Mouse (Mus musculus) gastrocnemius, postnatal 36 days (tissue): ENCODE measurements around the gene Prr29. TPM values are rescaled to one million over a fixed set of nuclear protein-coding genes. Genes with fewer than 3 reads are reported as not detected.
"Not testable (repeated sequence)": the region's sequence is repeated elsewhere in the genome, so short reads cannot be mapped to it uniquely, and the experiment has no call there.

Source experiments
- DNase-seq, 2 experiments: peaks; one replicate each; pipeline ENCODE4 v3.0.0; 2022
- intact Hi-C: fragments of 180-260 bp; cut with DNase I; formaldehyde crosslinking; loops from one replicate; pipeline ENCODE4 v1.15.1; 2025
- total RNA-seq, 2 experiments: library from RNA; stranded (reverse); gene quantifications; 2 replicates each; pipeline ENCODE4 v1.2.3; 2021

Gene Prr29
- total RNA-seq, 2 experiments from 2014 or later: 5.7 to 7.1 TPM

- no peak for DNase-seq
- intact Hi-C loops: loop anchor here (2.0 kb wide), 1 partner anchor 90 kb away; no protein-coding TSS in a partner anchor
These were observed 28.0 kb downstream of the Prr29 start for GRCm38 (mm10) chr11:106393331-106393616.

- DNase-seq, intact Hi-C loops: not testable (repeated sequence)
These were observed 28.8 kb downstream of the Prr29 start for GRCm38 (mm10) chr11:106394055-106394454.

- intact Hi-C loops: loop anchor here (5.0 kb wide), 1 partner anchor 240 kb away; no protein-coding TSS in a partner anchor
- no peak for DNase-seq
These were observed 32.4 kb downstream of the Prr29 start for GRCm38 (mm10) chr11:106397656-106398055.

GRCm38 (mm10) chr11:106398481-106398880 lies 33.2 kb downstream of the Prr29 start:
- DNase-seq: no peak
- intact Hi-C loops: loop anchor here (5.0 kb wide), 1 partner anchor 241 kb away; no protein-coding TSS in a partner anchor

- intact Hi-C loops: no loop called here
- no peak for DNase-seq
These were observed 44.7 kb downstream of the Prr29 start for GRCm38 (mm10) chr11:106410011-106410410.

- intact Hi-C loops: no loop called here
- DNase-seq: no peak
These were observed 45.2 kb downstream of the Prr29 start for GRCm38 (mm10) chr11:106410507-106410906.

GRCm38 (mm10) chr11:106411157-106411556 lies 45.9 kb downstream of the Prr29 start:
- intact Hi-C loops: no loop called here
- DNase-seq: no peak

- intact Hi-C loops: no loop called here
- DNase-seq: no peak
These were observed 47.5 kb downstream of the Prr29 start for GRCm38 (mm10) chr11:106412641-106413360.

GRCm38 (mm10) chr11:106416331-106416730 lies 51.1 kb downstream of the Prr29 start:
- intact Hi-C loops: no loop called here

GRCm38 (mm10) chr11:106417860-106418259 lies 52.6 kb downstream of the Prr29 start:
- intact Hi-C loops: loop anchor here (2.0 kb wide), 1 partner anchor 211 kb away; no protein-coding TSS in a partner anchor
- no peak for DNase-seq

More at GRCm38 (mm10) chr11:106416331-106416730, 51.1 kb downstream of the Prr29 start:
- DNase-seq: no peak

- intact Hi-C loops: loop anchor here (1.0 to 2.0 kb wide), 2 partner anchors 73 to 210 kb away; no protein-coding TSS in a partner anchor
- peak; percentile 68 to 74 for DNase-seq
These were observed 53.4 kb downstream of the Prr29 start for GRCm38 (mm10) chr11:106418622-106419196.

- intact Hi-C loops: loop anchor here (1.0 to 2.0 kb wide), 2 partner anchors 72 to 209 kb away; no protein-coding TSS in a partner anchor
- DNase-seq: no peak
These were observed 54.2 kb downstream of the Prr29 start for GRCm38 (mm10) chr11:106419262-106420102.

- DNase-seq: no peak
- intact Hi-C loops: no loop called here
These were observed 59.9 kb downstream of the Prr29 start for GRCm38 (mm10) chr11:106425201-106425600.

GRCm38 (mm10) chr11:106426447-106426846 lies 61.2 kb downstream of the Prr29 start:
- intact Hi-C loops: no loop called here
- DNase-seq: no peak

Other genes with a start within 250 kb of the Prr29 start
- gene Gm10840, start 204.6 kb upstream of the Prr29 start, total RNA-seq: not detected
- gene Limd2, start 204.6 kb upstream of the Prr29 start, total RNA-seq: 1 to 10 TPM; 1.5 to 3.6 TPM
- 10 to 100 TPM; 10.5 to 10.9 TPM for gene Strada, start 163.3 kb upstream of the Prr29 start, total RNA-seq
- gene Ccdc47, start 149.1 kb upstream of the Prr29 start, total RNA-seq: 10 to 100 TPM; 60.0 to 68.3 TPM
- 10 to 100 TPM; 19.1 to 22.2 TPM for gene Ddx42, start 148.5 kb upstream of the Prr29 start, total RNA-seq
- gene Ftsj3, start 109.4 kb upstream of the Prr29 start, total RNA-seq: 10 to 100 TPM; 15.7 to 22.3 TPM
- 100 to 1,000 TPM; 122 to 134 TPM for gene Psmc5, start 109.3 kb upstream of the Prr29 start, total RNA-seq
- gene Smarcd2, start 92.5 kb upstream of the Prr29 start, total RNA-seq: 10 to 100 TPM; 12.6 to 14.4 TPM
- gene Tcam1, start 88.8 kb upstream of the Prr29 start, total RNA-seq: under 1 TPM; 0.08 to 0.12 TPM
- gene Gh, start 63.6 kb upstream of the Prr29 start, total RNA-seq: not detected
- gene Cd79b, start 50.7 kb upstream of the Prr29 start, total RNA-seq: under 1 TPM; 0.30 to 0.43 TPM
- 100 to 1,000 TPM; 381 to 407 TPM for gene Scn4a, start 12.2 kb upstream of the Prr29 start, total RNA-seq
- gene Icam2, start 22.6 kb downstream of the Prr29 start, total RNA-seq: 1 to 10 TPM; 4.4 to 5.4 TPM
- 1 to 10 TPM; 5.2 to 8.1 TPM for gene Ern1, start 122.4 kb downstream of the Prr29 start, total RNA-seq
- 10 to 100 TPM; 45.7 to 46.2 TPM for gene Tex2, start 248.0 kb downstream of the Prr29 start, total RNA-seq